ENCODE assay signal across 8 mouse cellular contexts in genomic region chr11:95040491-95041138, GRCm38 (mm10). TPM values are rescaled to one million over a fixed set of nuclear protein-coding genes. Genes with fewer than 3 reads are reported as not detected.
DNase-seq lines count a peak whose midpoint lies in the region; ATAC-seq and TF ChIP-seq lines count a peak whose summit lies in the region.

No protein-coding gene starts in this region.

- H3K4me3 ChIP-seq in embryonic fibroblast, embryonic 13.5 days (ENCODE audit: insufficient read depth, low read length) = peak overlapping the region; percentile 72
- peak overlapping the region; percentile 75 for H3K4me3 ChIP-seq in heart, embryonic 12.5 days
- H3K4me3 ChIP-seq in kidney, embryonic 15.5 days (replicated peaks) = peak overlapping the region; percentile 90
- H3K4me3 ChIP-seq in neural tube, embryonic 13.5 days = peak overlapping the region; percentile 84

- ATAC-seq in heart, embryonic 12.5 days (ENCODE audit: insufficient number of reproducible peaks, low FRiP score) = peak; percentile 63
- ATAC-seq in kidney, embryonic 15.5 days (replicated peaks; ENCODE audit: low FRiP score) = peak; percentile 52
- ATAC-seq in neural tube, embryonic 13.5 days (ENCODE audit: low read depth) = peak; percentile 47

- under 1% methylated on average over 20 of the region's 20 CpGs for WGBS in heart, embryonic 12.5 days
- WGBS in kidney, embryonic 15.5 days = under 1% methylated on average over 20 of the region's 20 CpGs
- 1% methylated on average over 20 of the region's 20 CpGs for WGBS in neural tube, embryonic 13.5 days

- H3K27me3 ChIP-seq in heart, embryonic 12.5 days (replicated peaks) = peaks cover 11% of the 10 kb centered on the region
- no peaks in the 10 kb centered on the region for H3K27me3 ChIP-seq in kidney, embryonic 15.5 days
- H3K27me3 ChIP-seq in neural tube, embryonic 13.5 days = no peaks in the 10 kb centered on the region

- H3K4me2 ChIP-seq in heart, embryonic 12.5 days = peak overlapping the region; percentile 88
- peak overlapping the region; percentile 92 for H3K4me2 ChIP-seq in kidney, embryonic 15.5 days
- peak overlapping the region; percentile 72 for H3K4me2 ChIP-seq in neural tube, embryonic 13.5 days

- H3K9ac ChIP-seq in heart, embryonic 12.5 days = peak overlapping the region; percentile 90
- H3K9ac ChIP-seq in kidney, embryonic 15.5 days = peak overlapping the region; percentile 79
- peak overlapping the region; percentile 79 for H3K9ac ChIP-seq in neural tube, embryonic 13.5 days

- TF ChIP-seq POLR2A in embryonic fibroblast, embryonic 13.5 days (IDR thresholded peaks at IDR 0.05; ENCODE audit: low read depth, low read length) = no peak

- no peak overlapping the region for H3K27ac ChIP-seq in embryonic fibroblast, embryonic 13.5 days (ENCODE audit: insufficient read depth, low read length)
- peak overlapping the region; percentile 73 for H3K27ac ChIP-seq in heart, embryonic 12.5 days (ENCODE audit: poor library complexity, severe bottlenecking)
- peak overlapping the region; percentile 86 for H3K27ac ChIP-seq in kidney, embryonic 15.5 days
- peak overlapping the region; percentile 52 for H3K27ac ChIP-seq in neural tube, embryonic 13.5 days (replicated peaks)

- H3K36me3 ChIP-seq in heart, embryonic 12.5 days = peaks cover 48% of the 10 kb centered on the region
- peaks cover 45% of the 10 kb centered on the region; the same call in 1 of the 2 replicates for H3K36me3 ChIP-seq in kidney, embryonic 15.5 days
- 0 out of 2 replicates have a peak, but pooled peaks cover 5% of the 10 kb centered on the region for H3K36me3 ChIP-seq in neural tube, embryonic 13.5 days

- no peaks in the 10 kb centered on the region for H3K4me1 ChIP-seq in embryonic fibroblast, embryonic 13.5 days (ENCODE audit: control insufficient read depth, insufficient read depth, low read length)
- peaks cover 14% of the 10 kb centered on the region; the same call in 1 of the 2 replicates for H3K4me1 ChIP-seq in heart, embryonic 12.5 days (replicated peaks)
- H3K4me1 ChIP-seq in kidney, embryonic 15.5 days = peaks cover 37% of the 10 kb centered on the region
- H3K4me1 ChIP-seq in neural tube, embryonic 13.5 days (replicated peaks) = peaks cover 29% of the 10 kb centered on the region

- no peaks in the 10 kb centered on the region for H3K9me3 ChIP-seq in heart, embryonic 12.5 days (replicated peaks)
- H3K9me3 ChIP-seq in kidney, embryonic 15.5 days (replicated peaks) = no peaks in the 10 kb centered on the region
- H3K9me3 ChIP-seq in neural tube, embryonic 13.5 days = no peaks in the 10 kb centered on the region

- peak; percentile 21 for DNase-seq in 3T3-L1 (ENCODE audit: low read depth, low spot score)
- DNase-seq in adrenal gland, postnatal 10 days = peak; percentile 78
- peak; percentile 82 to 90 for DNase-seq in lung, adult 18-20 months
- peak; percentile 46 for DNase-seq in thymus, postnatal 0 days (ENCODE audit: low spot score)

- TF ChIP-seq CTCF in embryonic fibroblast, embryonic 13.5 days (IDR thresholded peaks at IDR 0.05; ENCODE audit: borderline replicate concordance, insufficient read depth, low read length) = no peak

RNA-seq across cellular contexts. Expression of gene Pdk2, which starts 0.5 kb away (rescaled TPM):
- 100 to 1,000 TPM; 144 to 199 TPM for total RNA-seq in adrenal gland, postnatal 10 days (2021)
- polyA plus RNA-seq in embryonic fibroblast, embryonic 13.5 days (2011; ENCODE audit: insufficient read length, low read depth, missing spikeins) = 8.6 and 10.0 TPM in 2 replicates
- polyA plus RNA-seq in heart, embryonic 12.5 days (2016; fragmentation: Nextera tagmentation; extraction: Ambion mirVana) = 65.1 and 68.3 TPM in 2 replicates
- 49.4 and 56.2 TPM in 2 replicates for polyA plus RNA-seq in kidney, embryonic 15.5 days (2015; fragmentation: Nextera tagmentation; extraction: Ambion mirVana)
- polyA plus RNA-seq in neural tube, embryonic 13.5 days (2015; fragmentation: Nextera tagmentation; extraction: Ambion mirVana) = 26.2 and 27.6 TPM in 2 replicates
- polyA plus RNA-seq in thymus, postnatal 0 days (2015; fragmentation: Nextera tagmentation; extraction: Ambion mirVana) = 13.0 and 13.9 TPM in 2 replicates

RNA-seq across cellular contexts. Expression of gene Samd14, which starts 30.9 kb away (rescaled TPM):
- 10 to 100 TPM in 1 of 2 experiments, 1 to 10 TPM in 1; 7.3 to 11.0 TPM for total RNA-seq in adrenal gland, postnatal 10 days (2021)
- polyA plus RNA-seq in embryonic fibroblast, embryonic 13.5 days (2011; ENCODE audit: insufficient read length, low read depth, missing spikeins) = 11.6 and 14.2 TPM in 2 replicates
- 14.8 and 16.5 TPM in 2 replicates for polyA plus RNA-seq in heart, embryonic 12.5 days (2016; fragmentation: Nextera tagmentation; extraction: Ambion mirVana)
- polyA plus RNA-seq in kidney, embryonic 15.5 days (2015; fragmentation: Nextera tagmentation; extraction: Ambion mirVana) = 16.9 and 21.2 TPM in 2 replicates
- polyA plus RNA-seq in neural tube, embryonic 13.5 days (2015; fragmentation: Nextera tagmentation; extraction: Ambion mirVana) = 133 and 151 TPM in 2 replicates
- 6.7 and 7.0 TPM in 2 replicates for polyA plus RNA-seq in thymus, postnatal 0 days (2015; fragmentation: Nextera tagmentation; extraction: Ambion mirVana)

RNA-seq across cellular contexts. Expression of gene Itga3, which starts 36.0 kb away (rescaled TPM):
- total RNA-seq in adrenal gland, postnatal 10 days (2021) = 10 to 100 TPM; 22.4 to 26.2 TPM
- 6.9 and 12.8 TPM in 2 replicates for polyA plus RNA-seq in embryonic fibroblast, embryonic 13.5 days (2011; ENCODE audit: insufficient read length, low read depth, missing spikeins)
- 11.8 and 12.1 TPM in 2 replicates for polyA plus RNA-seq in heart, embryonic 12.5 days (2016; fragmentation: Nextera tagmentation; extraction: Ambion mirVana)
- polyA plus RNA-seq in kidney, embryonic 15.5 days (2015; fragmentation: Nextera tagmentation; extraction: Ambion mirVana) = 21.0 and 22.9 TPM in 2 replicates
- polyA plus RNA-seq in neural tube, embryonic 13.5 days (2015; fragmentation: Nextera tagmentation; extraction: Ambion mirVana) = 12.0 and 12.1 TPM in 2 replicates
- 6.2 and 7.0 TPM in 2 replicates for polyA plus RNA-seq in thymus, postnatal 0 days (2015; fragmentation: Nextera tagmentation; extraction: Ambion mirVana)

RNA-seq across cellular contexts. Expression of gene Ppp1r9b, which starts 49.8 kb away (rescaled TPM):
- total RNA-seq in adrenal gland, postnatal 10 days (2021) = 10 to 100 TPM; 83.3 to 96.2 TPM
- 44.3 and 61.7 TPM in 2 replicates for polyA plus RNA-seq in embryonic fibroblast, embryonic 13.5 days (2011; ENCODE audit: insufficient read length, low read depth, missing spikeins)
- 10.4 and 12.2 TPM in 2 replicates for polyA plus RNA-seq in heart, embryonic 12.5 days (2016; fragmentation: Nextera tagmentation; extraction: Ambion mirVana)
- 10.0 and 10.6 TPM in 2 replicates for polyA plus RNA-seq in kidney, embryonic 15.5 days (2015; fragmentation: Nextera tagmentation; extraction: Ambion mirVana)
- polyA plus RNA-seq in neural tube, embryonic 13.5 days (2015; fragmentation: Nextera tagmentation; extraction: Ambion mirVana) = 18.0 and 19.3 TPM in 2 replicates
- 21.5 and 27.9 TPM in 2 replicates for polyA plus RNA-seq in thymus, postnatal 0 days (2015; fragmentation: Nextera tagmentation; extraction: Ambion mirVana)

Comparison
In these comparisons a context has a peak if more than half of its experiments do, and no peak if none do; other contexts are left out.
1. DNase-seq: peak in every context shown above with its lines; median percentile 86 in lung, adult 18-20 months; 78 in adrenal gland, postnatal 10 days; 46 in thymus, postnatal 0 days; 21 in 3T3-L1.